Mouse (Mus musculus): ENCODE measurements around the gene Lsr. TPM values are rescaled to one million over a fixed set of nuclear protein-coding genes. Genes with fewer than 3 reads are reported as not detected.

Gene Lsr
- polyA plus RNA-seq (2015; fragmentation: Nextera tagmentation; extraction: Ambion mirVana): 43.7 and 44.9 TPM in 2 replicates

GRCm38 (mm10) chr7:30973251-30973500 is at the start of gene Lsr:
Gene Lsr (minus strand): TSS chr7:30973464.

DNA sequence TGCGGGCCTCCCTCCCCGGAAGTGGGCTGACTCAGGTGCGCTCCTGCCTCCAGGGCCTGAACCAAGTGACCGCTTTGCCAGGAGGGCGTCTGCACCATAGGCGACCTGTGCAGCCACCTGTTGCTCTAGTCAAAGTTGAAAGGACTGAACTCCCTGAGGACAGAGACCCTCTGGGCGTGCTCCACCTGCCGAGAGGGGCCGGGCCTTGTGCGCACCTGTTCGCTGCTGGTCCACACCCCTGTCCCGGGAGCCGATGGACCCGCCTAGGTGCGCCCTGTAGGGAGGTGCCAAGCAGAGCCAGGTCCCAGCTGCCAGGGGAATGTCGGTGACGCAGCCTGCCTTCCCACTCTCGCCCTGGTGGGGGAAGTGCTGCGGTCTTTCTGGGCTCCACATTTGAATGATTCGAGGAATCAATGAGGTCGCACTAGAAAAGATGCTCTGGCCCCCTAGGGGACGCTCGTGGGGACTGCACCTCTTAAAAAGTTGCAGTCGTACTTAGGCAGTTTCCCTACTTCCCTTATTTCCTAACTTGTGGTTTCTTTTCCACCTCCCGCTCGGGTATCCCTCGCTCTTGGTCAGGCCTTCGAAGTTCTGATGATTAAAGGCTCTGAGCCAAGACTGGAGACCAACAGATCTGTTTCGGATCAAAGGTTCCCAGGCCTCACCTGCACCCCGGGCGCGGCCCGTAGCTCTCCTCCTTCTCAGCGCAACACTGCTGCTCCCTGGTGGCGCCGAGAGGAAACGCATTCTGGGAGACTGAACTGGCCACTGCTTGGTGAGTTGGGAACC is 431 bp upstream of the Lsr start, which contains the start of gene Fam187b:
Gene Fam187b (plus strand): TSS at position 290 of the 789 bp plus-strand sequence.

GRCm38 (mm10) chr7:30956756-30957366 is 16.4 kb downstream of the Lsr start, which contains the start of gene Usf2:
Gene Usf2 (minus strand): TSS chr7:30956803.

DNA sequence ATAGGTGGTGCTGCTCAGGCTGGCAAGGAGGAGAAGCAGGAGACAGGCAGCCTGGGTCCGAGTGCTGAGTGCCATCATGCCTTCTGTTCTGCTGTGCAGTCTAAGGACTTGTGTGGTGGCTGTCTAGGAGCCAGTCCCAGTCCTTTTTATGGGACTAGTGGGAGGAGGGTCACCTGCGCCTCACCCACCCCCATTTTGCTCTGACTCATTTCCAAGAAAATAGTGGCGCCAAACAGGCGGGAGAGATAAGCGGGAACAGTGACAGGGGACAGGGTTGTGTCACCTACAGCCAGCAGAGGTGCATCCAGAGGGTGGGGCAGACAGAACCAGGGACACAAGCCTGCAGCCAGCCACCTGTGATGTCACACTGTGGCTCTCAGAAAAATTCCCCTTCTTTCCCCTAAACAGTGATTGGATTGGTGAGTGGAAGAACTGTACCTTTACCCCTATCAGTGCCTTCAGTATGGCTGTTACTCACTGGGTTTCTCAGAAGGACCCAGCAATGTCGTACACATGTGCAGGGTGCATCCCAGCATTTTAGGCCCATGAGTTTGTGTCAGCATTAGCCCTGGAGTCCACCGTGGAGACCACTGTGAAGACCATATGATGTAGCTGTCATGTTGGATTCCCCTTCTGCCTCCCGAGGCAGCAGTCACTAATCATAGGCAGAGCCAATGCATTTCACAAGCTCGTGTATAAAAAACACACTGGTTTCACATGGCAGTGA is 29.2 kb downstream of the Lsr start, which contains the start of gene Hamp:
Gene Hamp (minus strand): TSS at position 124 of the 727 bp plus-strand sequence.

GRCm38 (mm10) chr7:30924581-30924980 is 48.7 kb downstream of the Lsr start, which contains the start of gene Hamp2:
Gene Hamp2 (minus strand): TSS chr7:30924681.

DNA sequence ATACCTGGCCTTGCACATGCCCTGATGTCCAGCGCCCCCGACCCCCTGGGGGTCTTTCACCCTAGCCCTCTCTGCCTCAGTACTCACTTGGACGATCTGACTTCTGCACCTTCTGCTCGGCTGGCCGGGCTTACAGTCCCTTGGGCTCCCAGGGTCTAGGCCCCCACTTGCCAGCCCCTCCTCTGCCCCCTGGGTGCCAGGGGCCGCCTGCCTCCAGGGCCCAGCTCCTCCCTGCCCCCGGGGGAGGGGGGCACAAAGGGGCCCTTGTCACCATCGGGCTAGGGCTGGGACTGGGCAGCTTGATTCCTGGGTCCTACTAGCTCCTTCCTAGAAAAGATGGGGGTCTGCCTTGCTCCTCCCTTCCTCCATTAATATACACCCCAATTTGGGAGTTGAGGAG is 58.5 kb downstream of the Lsr start, which contains the start of gene Mag:
Gene Mag (minus strand): TSS at position 142 of the 400 bp plus-strand sequence.

Other genes starting within 250 kb of the Lsr start
- 155 and 184 TPM in 2 replicates for gene Tmem147, start 243.9 kb downstream of the Lsr start, polyA plus RNA-seq (2015; fragmentation: Nextera tagmentation; extraction: Ambion mirVana)
- gene Gapdhs, start 229.8 kb downstream of the Lsr start, polyA plus RNA-seq (2015; fragmentation: Nextera tagmentation; extraction: Ambion mirVana): 0.12 TPM in 1 of 2 replicates, not detected in the other
- 13.6 and 17.0 TPM in 2 replicates for gene Sbsn, start 222.0 kb downstream of the Lsr start, polyA plus RNA-seq (2015; fragmentation: Nextera tagmentation; extraction: Ambion mirVana)
- gene Dmkn, start 209.7 kb downstream of the Lsr start, polyA plus RNA-seq (2015; fragmentation: Nextera tagmentation; extraction: Ambion mirVana): 97.2 and 160 TPM in 2 replicates
- gene Krtdap, start 185.6 kb downstream of the Lsr start, polyA plus RNA-seq (2015; fragmentation: Nextera tagmentation; extraction: Ambion mirVana): 135 and 161 TPM in 2 replicates
- gene Ffar2, start 149.7 kb downstream of the Lsr start, polyA plus RNA-seq (2015; fragmentation: Nextera tagmentation; extraction: Ambion mirVana): not detected in 2 replicates
- not detected in 2 replicates for gene Ffar3, start 117.3 kb downstream of the Lsr start, polyA plus RNA-seq (2015; fragmentation: Nextera tagmentation; extraction: Ambion mirVana)
- gene Ffar1, start 111.9 kb downstream of the Lsr start, polyA plus RNA-seq (2015; fragmentation: Nextera tagmentation; extraction: Ambion mirVana): not detected in 2 replicates
- 0.11 TPM in 1 of 2 replicates, not detected in the other for gene Cd22, start 93.1 kb downstream of the Lsr start, polyA plus RNA-seq (2015; fragmentation: Nextera tagmentation; extraction: Ambion mirVana)
- gene Mag, start 58.6 kb downstream of the Lsr start, polyA plus RNA-seq (2015; fragmentation: Nextera tagmentation; extraction: Ambion mirVana): 0.31 and 0.47 TPM in 2 replicates
- not detected in 2 replicates for gene Hamp2, start 48.8 kb downstream of the Lsr start, polyA plus RNA-seq (2015; fragmentation: Nextera tagmentation; extraction: Ambion mirVana)
- gene Hamp, start 29.4 kb downstream of the Lsr start, polyA plus RNA-seq (2015; fragmentation: Nextera tagmentation; extraction: Ambion mirVana): not detected in 2 replicates
- gene Usf2, start 16.7 kb downstream of the Lsr start, polyA plus RNA-seq (2015; fragmentation: Nextera tagmentation; extraction: Ambion mirVana): 10.2 and 11.0 TPM in 2 replicates
- 4.2 and 4.5 TPM in 2 replicates for gene Fam187b, start 326 bp upstream of the Lsr start, polyA plus RNA-seq (2015; fragmentation: Nextera tagmentation; extraction: Ambion mirVana)
- 78.3 and 150 TPM in 2 replicates for gene Fxyd5, start 69.0 kb upstream of the Lsr start, polyA plus RNA-seq (2015; fragmentation: Nextera tagmentation; extraction: Ambion mirVana)
- gene Fxyd7, start 78.0 kb upstream of the Lsr start, polyA plus RNA-seq (2015; fragmentation: Nextera tagmentation; extraction: Ambion mirVana): 2.0 and 2.2 TPM in 2 replicates
- 610 and 619 TPM in 2 replicates for gene Fxyd1, start 83.7 kb upstream of the Lsr start, polyA plus RNA-seq (2015; fragmentation: Nextera tagmentation; extraction: Ambion mirVana)
- gene Lgi4, start 85.9 kb upstream of the Lsr start, polyA plus RNA-seq (2015; fragmentation: Nextera tagmentation; extraction: Ambion mirVana): 0.72 and 1.1 TPM in 2 replicates
- gene Fxyd3, start 103.2 kb upstream of the Lsr start, polyA plus RNA-seq (2015; fragmentation: Nextera tagmentation; extraction: Ambion mirVana): 300 and 316 TPM in 2 replicates
- gene Hpn, start 141.8 kb upstream of the Lsr start, polyA plus RNA-seq (2015; fragmentation: Nextera tagmentation; extraction: Ambion mirVana): 0.76 and 1.3 TPM in 2 replicates
- gene Scn1b, start 153.5 kb upstream of the Lsr start, polyA plus RNA-seq (2015; fragmentation: Nextera tagmentation; extraction: Ambion mirVana): 9.4 and 10.4 TPM in 2 replicates
- 30.1 and 32.6 TPM in 2 replicates for gene Gramd1a, start 182.4 kb upstream of the Lsr start, polyA plus RNA-seq (2015; fragmentation: Nextera tagmentation; extraction: Ambion mirVana)